Mouse (Mus musculus) retina, embryonic 14.5 days (tissue): ENCODE measurements around the gene Med7.
"Not testable (repeated sequence)": the region's sequence is repeated elsewhere in the genome, so short reads cannot be mapped to it uniquely, and the experiment has no call there.

Source experiments
- DNase-seq: peaks from one replicate; pipeline ENCODE4 v3.0.0-alpha.2; 2015; ENCODE audit warnings: low spot score

Med7 gene

GRCm38 (mm10) chr11:46436760-46437458 lies at the start of gene Med7:
Med7 (plus strand) TSS chr11:46436925.
- peak; percentile 98 for DNase-seq

- no peak for DNase-seq
Observed at GRCm38 (mm10) chr11:46387061-46387460, 49.7 kb upstream of the Med7 start.

- no peak for DNase-seq
Observed at GRCm38 (mm10) chr11:46388438-46388837, 48.3 kb upstream of the Med7 start.

GRCm38 (mm10) chr11:46389336-46390117 lies 47.2 kb upstream of the Med7 start, which contains the start of gene Itk:
Itk (minus strand) TSS chr11:46389515.
- DNase-seq: no peak

- no peak for DNase-seq
Observed at GRCm38 (mm10) chr11:46390621-46391020, 46.1 kb upstream of the Med7 start.

GRCm38 (mm10) chr11:46392890-46393289 lies 43.8 kb upstream of the Med7 start:
- DNase-seq: no peak

GRCm38 (mm10) chr11:46393413-46393812 lies 43.3 kb upstream of the Med7 start:
- no peak for DNase-seq

GRCm38 (mm10) chr11:46395088-46395487 lies 41.6 kb upstream of the Med7 start:
- DNase-seq: no peak

- DNase-seq: no peak
Observed at GRCm38 (mm10) chr11:46395698-46396097, 41.0 kb upstream of the Med7 start.

- no peak for DNase-seq
Observed at GRCm38 (mm10) chr11:46396167-46396859, 40.4 kb upstream of the Med7 start, which contains the start of gene Fam71b. Fam71b (plus strand) TSS chr11:46396559.

- no peak for DNase-seq
Observed at GRCm38 (mm10) chr11:46396860-46397179, 39.9 kb upstream of the Med7 start.

- DNase-seq: no peak
Observed at GRCm38 (mm10) chr11:46397900-46398299, 38.8 kb upstream of the Med7 start.

- no peak for DNase-seq
Observed at GRCm38 (mm10) chr11:46398473-46398872, 38.3 kb upstream of the Med7 start.

- no peak for DNase-seq
Observed at GRCm38 (mm10) chr11:46398933-46399383, 37.8 kb upstream of the Med7 start.

- no peak for DNase-seq
Observed at GRCm38 (mm10) chr11:46401555-46401954, 35.2 kb upstream of the Med7 start.

GRCm38 (mm10) chr11:46404986-46405385 lies 31.7 kb upstream of the Med7 start:
- DNase-seq: no peak

GRCm38 (mm10) chr11:46406721-46407120 lies 30.0 kb upstream of the Med7 start:
- no peak for DNase-seq

GRCm38 (mm10) chr11:46410018-46410563 lies 26.6 kb upstream of the Med7 start:
- no peak for DNase-seq

GRCm38 (mm10) chr11:46418438-46418837 lies 18.3 kb upstream of the Med7 start:
- DNase-seq: no peak

GRCm38 (mm10) chr11:46418860-46419259 lies 17.9 kb upstream of the Med7 start:
- no peak for DNase-seq

- DNase-seq: no peak
Observed at GRCm38 (mm10) chr11:46421086-46421888, 15.4 kb upstream of the Med7 start.

GRCm38 (mm10) chr11:46428131-46428530 lies 8.6 kb upstream of the Med7 start:
- DNase-seq: not testable (repeated sequence)
